Mouse (Mus musculus) cerebellum, adult 11-12 months (tissue): ENCODE data around the gene Ogg1.
"Not testable (repeated sequence)": the region's sequence is repeated elsewhere in the genome, so short reads cannot be mapped to it uniquely, and the experiment has no call there.

ENCODE experiments used
- DNase-seq: peaks from one replicate; pipeline ENCODE4 v3.0.0; 2022

The Ogg1 gene

GRCm38 (mm10) chr6:113332734-113333133, 6.0 kb downstream of the Ogg1 start:
- DNase-seq = not testable (repeated sequence)

DNA sequence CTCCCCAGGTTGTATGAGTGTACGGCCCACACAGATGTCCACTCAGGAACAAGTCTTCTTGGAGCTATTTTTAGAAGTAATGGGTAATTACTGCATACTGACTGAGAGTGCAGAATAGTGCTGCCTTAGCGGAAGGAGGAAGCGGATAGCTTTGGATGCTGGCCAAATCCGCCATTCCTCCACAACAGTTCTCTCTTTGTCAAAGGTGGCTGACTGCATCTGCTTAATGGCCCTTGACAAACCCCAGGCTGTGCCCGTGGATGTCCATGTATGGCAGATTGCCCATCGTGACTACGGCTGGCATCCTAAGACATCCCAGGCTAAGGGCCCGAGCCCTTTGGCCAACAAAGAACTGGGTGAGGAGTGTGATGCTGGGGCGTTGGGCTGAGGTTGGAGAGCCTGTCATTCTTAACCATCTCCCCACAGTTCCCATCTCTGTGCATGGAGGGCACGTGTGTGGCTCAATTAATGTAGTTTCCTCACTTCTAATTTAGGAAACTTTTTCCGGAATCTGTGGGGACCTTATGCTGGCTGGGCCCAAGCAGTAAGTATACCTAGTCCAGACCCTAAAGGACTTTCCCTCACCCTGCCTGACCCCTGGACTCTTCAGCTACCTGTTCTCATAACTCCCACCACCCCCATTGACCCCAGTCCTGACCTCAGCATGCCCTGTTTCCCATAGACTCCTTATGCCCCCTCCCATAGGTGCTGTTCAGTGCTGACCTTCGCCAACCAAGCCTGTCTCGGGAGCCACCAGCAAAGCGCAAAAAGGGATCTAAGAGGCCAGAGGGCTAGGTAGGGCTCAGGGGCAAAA, 6.6 kb downstream of the Ogg1 start:
- DNase-seq = no peak

DNA sequence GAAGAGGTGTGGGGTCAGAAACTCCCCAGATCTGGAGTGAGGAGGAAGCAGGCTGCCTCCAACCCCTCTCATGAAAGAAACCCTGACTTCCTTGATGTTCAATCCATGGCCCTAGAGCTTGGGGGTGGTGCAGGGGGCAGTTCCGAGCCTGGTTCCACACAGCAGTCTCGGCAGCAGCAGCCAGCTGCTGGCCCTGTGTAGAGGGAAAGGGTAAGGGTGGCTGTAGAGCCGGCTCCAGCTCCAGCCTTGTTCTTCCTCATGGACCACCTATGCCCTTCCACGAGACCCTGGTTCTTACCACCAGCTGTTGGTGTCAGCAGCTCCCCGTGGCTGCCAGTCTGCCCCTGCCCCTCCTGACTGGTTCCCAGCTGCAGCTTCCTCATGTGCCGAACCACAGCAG, 7.4 kb downstream of the Ogg1 start:
- DNase-seq = no peak

DNA sequence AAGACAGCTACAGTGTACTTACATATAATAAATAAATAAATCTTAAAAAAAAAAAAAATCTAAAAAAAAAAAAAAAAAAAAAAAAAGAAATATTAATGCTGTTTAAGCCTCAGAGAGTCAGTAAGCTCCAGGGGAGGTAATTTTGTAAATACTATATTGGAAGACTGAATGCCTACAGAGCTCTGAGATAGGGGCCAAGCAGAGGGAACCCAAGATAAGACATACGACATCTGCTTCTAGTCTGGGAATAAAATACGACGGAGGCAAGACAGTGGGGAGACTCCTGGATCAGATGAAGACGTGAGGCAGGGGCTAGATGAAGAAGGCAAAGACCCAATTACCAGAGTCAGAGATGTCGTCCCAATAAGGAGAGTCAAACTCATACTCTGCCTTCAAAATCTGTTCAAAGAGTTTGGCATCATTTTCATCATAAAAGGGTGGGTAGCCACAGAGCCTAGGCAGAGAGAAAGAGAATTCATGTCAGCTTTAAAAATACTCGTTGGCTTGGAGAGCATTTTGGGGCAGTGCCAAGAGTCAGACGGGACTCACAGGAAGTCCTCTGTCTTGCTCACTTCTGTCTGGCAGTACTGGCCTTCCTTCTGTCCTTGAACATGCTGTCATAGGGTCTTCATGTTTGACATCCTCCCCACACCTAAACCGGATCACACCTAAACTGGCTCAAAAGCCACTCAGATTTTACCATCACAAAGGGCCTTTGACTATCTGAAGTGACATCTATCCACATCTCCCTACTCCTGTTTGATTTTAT, 10.3 kb downstream of the Ogg1 start:
- no peak for DNase-seq

GRCm38 (mm10) chr6:113341574-113341973, 14.8 kb downstream of the Ogg1 start:
- DNase-seq = no peak

DNA sequence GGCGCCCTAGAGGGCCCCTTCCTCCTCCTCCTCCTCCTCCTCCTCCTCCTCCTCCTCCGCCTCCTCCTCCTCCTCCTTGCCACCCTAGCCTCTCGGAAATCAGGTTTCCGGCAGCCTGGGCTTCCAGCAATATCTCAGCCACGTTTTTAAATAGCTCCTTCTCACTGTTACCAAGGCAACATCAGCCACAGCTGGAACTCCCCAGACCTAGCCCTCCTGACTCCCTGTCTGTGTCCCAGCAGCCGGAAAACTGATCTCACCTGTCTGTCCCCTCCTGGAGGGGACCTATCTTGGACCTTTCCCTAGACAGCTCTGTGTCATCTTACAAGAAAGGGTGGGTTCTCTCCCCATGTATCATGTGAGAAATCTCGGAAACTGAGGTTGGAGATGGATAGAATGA, 15.5 kb downstream of the Ogg1 start:
- DNase-seq = no peak

DNA sequence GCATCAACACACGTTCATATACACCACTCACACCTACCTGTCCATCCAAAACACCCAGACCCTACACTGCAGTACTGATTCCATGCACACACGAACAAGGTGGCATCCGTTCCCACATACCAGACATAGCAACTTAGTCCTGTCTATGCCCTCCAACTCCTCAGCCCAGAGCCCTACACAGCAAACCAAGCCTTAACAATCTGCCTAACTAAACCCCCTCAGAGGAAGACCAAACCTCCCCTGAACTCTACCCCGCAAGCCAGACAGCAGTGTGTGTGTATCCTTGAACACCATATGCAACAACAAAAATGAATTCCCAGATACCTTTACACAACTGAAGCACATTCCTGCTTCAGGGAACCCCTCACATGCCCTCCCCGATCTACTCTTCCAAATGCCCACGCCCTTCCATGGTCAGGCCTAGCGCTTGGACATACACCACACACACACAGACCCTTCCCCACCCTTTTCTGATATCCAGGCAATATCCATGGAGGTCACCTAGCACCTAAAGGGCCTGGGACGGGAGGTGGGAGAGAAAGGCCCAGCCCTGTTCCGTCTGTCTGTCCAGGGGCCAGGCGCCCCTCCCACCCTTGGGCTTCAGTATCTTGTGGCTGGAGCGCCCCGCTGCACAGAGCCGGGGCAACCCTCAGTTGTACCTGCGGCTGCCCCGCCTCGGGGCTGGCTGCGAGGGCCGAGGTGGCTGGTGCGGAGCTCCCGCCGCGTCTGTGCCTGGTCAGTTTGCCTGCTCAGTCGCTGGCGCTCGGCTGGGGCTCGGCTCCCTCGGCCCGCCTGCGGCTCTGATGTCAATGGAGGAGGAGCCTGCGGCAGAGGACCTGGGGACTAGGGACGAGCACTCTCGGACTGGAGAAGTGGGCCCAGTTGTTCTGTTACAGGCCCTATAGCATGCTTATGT, 16.7 kb downstream of the Ogg1 start, which contains the start of gene Camk1:
Camk1 (minus strand) TSS at position 808 of the 916 bp plus-strand sequence.
- DNase-seq = peak; percentile 83

DNA sequence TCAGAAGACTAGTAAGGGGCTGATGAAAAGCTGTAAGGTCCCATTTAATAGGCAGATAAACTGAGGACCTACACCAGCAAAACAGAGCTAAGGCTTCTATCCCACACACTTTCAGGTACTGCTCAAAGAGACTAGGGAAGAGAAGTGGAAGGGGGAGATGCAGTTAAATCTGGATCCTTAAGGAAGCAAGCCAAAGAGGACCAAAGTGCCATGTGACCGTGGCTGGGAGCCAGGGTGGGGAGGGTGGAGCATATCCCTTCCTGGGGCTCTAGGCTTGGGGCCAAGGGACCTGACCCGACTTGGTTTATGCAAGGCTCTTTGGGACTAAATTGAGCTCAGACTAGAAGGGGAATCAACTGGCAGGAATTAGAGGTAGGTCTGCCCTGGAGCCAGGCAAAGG, 17.5 kb downstream of the Ogg1 start:
- DNase-seq = peak; percentile 58

DNA sequence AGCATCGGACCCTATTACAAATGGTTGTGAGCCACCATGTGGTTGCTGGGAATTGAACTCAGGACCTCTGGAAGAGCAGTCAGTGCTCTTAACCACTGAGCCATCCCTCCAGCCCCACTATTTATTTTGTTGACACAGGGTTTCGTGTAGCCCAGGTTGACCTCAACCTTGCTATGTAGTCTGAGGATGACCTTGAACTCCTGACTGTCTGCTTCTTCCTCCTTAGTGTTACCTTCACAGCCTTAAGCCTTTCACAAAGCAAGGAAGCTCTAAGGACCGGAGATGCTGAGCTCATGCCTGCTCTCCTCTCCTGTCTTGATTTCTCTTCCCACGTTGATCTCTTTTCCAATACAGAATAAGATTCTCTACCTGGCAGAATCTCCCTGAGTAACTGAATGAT, 20.1 kb downstream of the Ogg1 start:
- DNase-seq = no peak

DNA sequence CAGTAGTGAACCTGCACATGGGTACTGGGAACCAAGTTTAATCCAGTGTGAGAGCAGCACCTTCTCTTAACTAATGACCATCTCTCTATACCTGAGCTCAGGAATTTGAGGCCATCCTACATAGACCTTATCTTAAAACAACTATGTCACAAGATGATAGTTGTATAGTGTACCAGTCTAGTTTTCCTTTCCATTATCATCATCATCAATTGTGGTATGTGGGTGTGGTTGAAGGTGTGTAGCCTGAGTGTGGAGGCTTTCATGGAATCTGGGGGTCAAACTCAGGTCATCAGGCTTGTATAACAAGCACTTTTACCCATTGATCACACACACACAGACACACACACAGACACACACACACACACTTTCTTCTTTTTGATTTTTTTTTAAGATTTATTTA, 23.8 kb downstream of the Ogg1 start:
- DNase-seq = no peak

- no peak for DNase-seq
These were observed 24.4 kb downstream of the Ogg1 start for GRCm38 (mm10) chr6:113351161-113351560.

GRCm38 (mm10) chr6:113351653-113352052, 24.9 kb downstream of the Ogg1 start:
- no peak for DNase-seq

GRCm38 (mm10) chr6:113352820-113353219, 26.0 kb downstream of the Ogg1 start:
- no peak for DNase-seq

DNA sequence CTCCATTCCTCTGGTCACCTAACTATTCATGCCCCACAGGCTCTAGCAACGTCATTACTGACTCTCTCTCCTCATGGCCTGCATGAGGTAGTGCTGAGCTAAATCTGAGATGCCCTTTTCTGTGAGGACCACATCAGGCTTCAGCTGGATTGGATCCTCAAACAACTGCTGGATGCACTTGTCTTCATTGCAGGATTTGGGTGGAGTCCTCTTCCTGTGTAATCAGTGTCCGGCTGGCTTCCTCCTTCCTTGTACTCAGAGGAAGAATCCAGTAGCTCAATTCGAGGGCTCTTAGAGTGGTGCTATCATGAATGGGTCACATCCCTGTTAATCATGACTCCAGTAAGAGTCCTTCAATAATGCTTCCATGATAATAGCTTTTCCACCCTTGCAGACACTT, 26.9 kb downstream of the Ogg1 start:
- no peak for DNase-seq

DNA sequence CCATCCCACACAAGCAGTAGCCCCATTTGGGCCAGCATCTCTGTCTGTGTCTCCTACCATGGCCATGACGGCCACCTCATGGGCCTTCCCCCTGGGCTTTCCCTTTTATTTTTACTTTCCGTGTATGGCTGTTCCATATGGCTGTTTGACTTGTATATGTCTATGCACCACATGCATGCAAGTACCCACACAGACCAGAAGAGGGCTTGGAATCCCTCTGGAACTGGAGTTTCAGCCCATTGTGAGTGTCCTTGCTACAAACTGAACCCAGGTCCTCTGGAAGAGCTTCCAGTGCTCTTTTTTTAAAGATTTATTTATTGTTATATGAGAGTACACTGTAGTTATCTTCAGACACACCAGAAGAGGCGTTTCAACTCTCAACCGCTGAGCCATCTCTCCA, 34.7 kb downstream of the Ogg1 start:
- DNase-seq = no peak

DNA sequence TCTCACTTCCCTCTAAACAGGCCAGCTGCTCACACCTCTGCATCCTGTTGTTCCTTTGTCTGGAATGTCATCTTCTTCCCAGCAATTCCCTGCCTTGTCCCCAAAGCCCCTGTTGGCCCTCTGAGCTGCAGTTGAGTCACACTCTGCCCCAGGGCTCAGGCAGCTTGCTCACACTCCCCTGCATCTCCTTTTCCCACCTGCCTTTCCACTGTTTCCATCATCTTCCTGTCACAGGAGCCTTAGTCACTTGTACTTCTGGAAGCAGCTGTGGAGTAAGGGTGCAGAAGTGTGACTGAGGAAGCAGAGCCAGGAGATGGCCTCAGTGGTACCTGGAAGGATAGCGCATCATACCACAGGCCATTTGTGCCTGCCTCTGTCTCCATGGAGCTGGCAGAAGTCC, 35.5 kb downstream of the Ogg1 start:
- DNase-seq = no peak

DNA sequence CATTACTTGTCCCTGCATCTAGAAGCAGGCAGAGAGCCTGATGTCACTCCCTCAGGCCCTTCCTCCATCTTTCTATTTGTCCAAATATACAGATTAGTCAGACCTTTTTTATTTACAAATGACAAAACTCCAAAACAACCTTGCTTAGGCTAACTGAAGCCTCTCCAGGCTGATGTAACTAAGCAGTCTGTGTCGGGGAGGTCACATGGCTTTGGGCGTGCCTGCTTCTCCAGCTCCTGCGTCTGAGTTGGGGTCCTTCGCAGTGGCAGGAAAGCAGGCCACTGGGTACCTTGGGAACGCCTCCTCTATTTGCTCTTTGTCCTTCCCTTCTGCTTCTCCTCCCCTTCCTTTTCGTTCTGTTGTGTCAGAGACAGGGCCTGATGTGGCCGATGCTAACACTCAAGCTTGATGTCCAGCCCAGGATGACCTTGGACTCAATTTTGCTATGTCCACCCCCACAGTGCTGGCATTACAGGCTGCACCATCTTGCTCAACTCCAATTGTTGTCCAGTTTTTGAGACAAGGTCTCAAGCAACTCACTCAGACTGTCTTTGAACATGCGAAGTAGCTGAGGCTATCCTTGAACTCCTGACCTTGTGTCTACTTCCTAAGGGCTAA, 37.9 kb downstream of the Ogg1 start:
- no peak for DNase-seq

DNA sequence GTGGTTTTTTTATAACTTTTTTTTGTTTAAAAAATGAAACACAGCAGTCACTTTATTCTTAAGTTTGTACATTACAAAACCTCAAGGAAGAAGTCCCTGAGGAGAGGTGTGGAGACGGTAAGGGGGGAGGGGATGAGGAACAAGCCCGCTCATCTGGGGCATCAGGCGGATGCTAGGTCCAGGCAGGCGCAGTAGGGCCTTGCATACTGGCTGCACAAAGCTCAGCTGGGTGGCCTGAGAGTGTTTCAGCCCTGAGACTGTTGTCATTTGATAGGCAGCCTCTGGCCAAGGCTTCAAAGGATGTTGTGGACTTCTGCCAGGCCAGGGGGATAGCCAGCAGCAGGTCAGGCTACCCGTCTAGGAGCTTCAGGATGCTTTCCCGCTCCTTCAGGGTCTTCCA, 39.9 kb downstream of the Ogg1 start:
- DNase-seq = no peak

DNA sequence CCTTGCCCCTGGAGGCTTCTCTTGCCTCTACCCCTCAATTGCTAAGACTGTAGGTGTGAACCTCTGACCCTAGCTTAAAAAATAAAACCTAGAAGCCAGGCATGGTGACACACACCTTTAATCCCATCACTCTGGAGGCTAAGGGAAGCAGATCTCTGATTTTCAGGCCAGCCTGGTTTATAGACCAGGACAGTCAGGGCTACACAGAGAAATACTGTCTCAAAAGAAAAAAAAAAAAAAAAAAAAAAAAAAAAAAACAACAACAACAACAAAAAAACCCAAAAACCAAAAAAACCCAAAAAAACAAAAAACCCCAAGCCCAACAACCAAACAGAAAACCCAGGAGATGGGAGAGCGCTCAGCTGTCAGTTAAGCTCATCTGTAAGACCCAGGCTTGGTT, 40.8 kb downstream of the Ogg1 start:
- DNase-seq = no peak

GRCm38 (mm10) chr6:113368124-113368523, 41.4 kb downstream of the Ogg1 start:
- no peak for DNase-seq

GRCm38 (mm10) chr6:113368577-113368976, 41.8 kb downstream of the Ogg1 start:
- DNase-seq = no peak

GRCm38 (mm10) chr6:113370194-113370929, 43.6 kb downstream of the Ogg1 start:
- DNase-seq = no peak
